Mouse (Mus musculus) thymus, postnatal 0 days (tissue): ENCODE measurements at regions not wholly inside any gene's neighbourhood (a gene's known extent, or its start where the extent isn't known, plus 50 kb on each side); places are given as distances from the start of the nearest gene placed in this dataset.

Experiments used
- DNase-seq: peaks from one replicate; pipeline ENCODE4 v3.0.0-alpha.2; 2015; ENCODE audit warnings: low spot score

GRCm38 (mm10) chr3:104586342-104587175 lies 51.9 kb upstream of the Slc16a1 start:
- DNase-seq, result no peak

GRCm38 (mm10) chr3:104585303-104585702 lies 53.2 kb upstream of the Slc16a1 start:
- DNase-seq, result no peak

GRCm38 (mm10) chr3:104583236-104583635 lies 55.2 kb upstream of the Slc16a1 start:
- no peak for DNase-seq

GRCm38 (mm10) chr3:104582521-104582920 lies 55.9 kb upstream of the Slc16a1 start:
- DNase-seq, result no peak

GRCm38 (mm10) chr3:104579186-104579585 lies 59.3 kb upstream of the Slc16a1 start:
- DNase-seq, result no peak

GRCm38 (mm10) chr3:104578374-104578773 lies 60.1 kb upstream of the Slc16a1 start:
- no peak for DNase-seq

- DNase-seq, result peak; percentile 19
Observed at GRCm38 (mm10) chr3:104577228-104577927, 61.1 kb upstream of the Slc16a1 start.

GRCm38 (mm10) chr3:104573277-104573940 lies 61.7 kb upstream of the Lrig2 start:
- DNase-seq, result no peak

GRCm38 (mm10) chr3:104571935-104572631 lies 60.4 kb upstream of the Lrig2 start:
- DNase-seq, result no peak

- peak; percentile 86 for DNase-seq
Observed at GRCm38 (mm10) chr3:104565423-104566230, 53.9 kb upstream of the Lrig2 start.

- peak; percentile 51 for DNase-seq
Observed at GRCm38 (mm10) chr3:104564857-104565256, 53.1 kb upstream of the Lrig2 start.

GRCm38 (mm10) chr3:104561567-104561966 lies 49.8 kb upstream of the Lrig2 start:
- no peak for DNase-seq
